Comparison of ENCODE assay signal across 30 mouse cellular contexts in genomic region chr4:101321731-101322130, GRCm38 (mm10).
"Had no signal": no experiment of that assay in that cellular context is flagged by ENCODE, and none has a peak within 500 bp of the region (broad histone marks: within the 10 kb centered on the region; RNA-seq: fewer than 3 reads in every experiment).

No protein-coding gene starts in this region.

- H3K4me3 ChIP-seq: limb, embryonic 10.5 days; limb, embryonic 12.5 days; limb, embryonic 13.5 days; limb, embryonic 15.5 days; liver, embryonic 12.5 days; liver, embryonic 13.5 days; liver, embryonic 15.5 days; lung, embryonic 15.5 days; megakaryocyte, embryonic 14.5 days; midbrain, embryonic 10.5 days; midbrain, embryonic 12.5 days; midbrain, embryonic 13.5 days; midbrain, embryonic 15.5 days; myocyte; neural tube, embryonic 12.5 days had no signal

- ATAC-seq: liver, embryonic 12.5 days; liver, postnatal 0 days; lung, postnatal 0 days; midbrain, embryonic 13.5 days; midbrain, embryonic 15.5 days; midbrain, embryonic 16.5 days had no signal

- DNase-seq: left cerebral cortex, postnatal 4 days; liver; liver, embryonic 13.5 days; liver, postnatal 0 days; lung, adult 18-20 months; lung, adult 2 months; lung, embryonic 14.5 days; lung, postnatal 10 days; lung, postnatal 14 days; lung, postnatal 36 days; lung, postnatal 4 days; midbrain, embryonic 14.5 days had no signal

- H3K27ac ChIP-seq: limb, embryonic 10.5 days; limb, embryonic 12.5 days; limb, embryonic 13.5 days; limb, embryonic 15.5 days; liver, embryonic 12.5 days; liver, embryonic 13.5 days; liver, embryonic 14.5 days; liver, embryonic 15.5 days; lung, embryonic 15.5 days; macrophage; midbrain, embryonic 10.5 days; midbrain, embryonic 12.5 days; midbrain, embryonic 13.5 days; midbrain, embryonic 15.5 days; neural tube, embryonic 12.5 days had no signal
